Mouse (Mus musculus) liver, embryonic 14.5 days (tissue): ENCODE data around the gene Stum.

Source experiments
- CTCF ChIP-seq: IDR thresholded peaks from 2 replicates; pipeline ENCODE4 v1.5.1; 2016; ENCODE audit warnings: antibody characterized with exemption, low read depth, control low read depth
- EP300 ChIP-seq: IDR thresholded peaks from 2 replicates; pipeline ENCODE4 v1.6.1; 2016; ENCODE audit warnings: antibody characterized with exemption, low read depth

DNA sequence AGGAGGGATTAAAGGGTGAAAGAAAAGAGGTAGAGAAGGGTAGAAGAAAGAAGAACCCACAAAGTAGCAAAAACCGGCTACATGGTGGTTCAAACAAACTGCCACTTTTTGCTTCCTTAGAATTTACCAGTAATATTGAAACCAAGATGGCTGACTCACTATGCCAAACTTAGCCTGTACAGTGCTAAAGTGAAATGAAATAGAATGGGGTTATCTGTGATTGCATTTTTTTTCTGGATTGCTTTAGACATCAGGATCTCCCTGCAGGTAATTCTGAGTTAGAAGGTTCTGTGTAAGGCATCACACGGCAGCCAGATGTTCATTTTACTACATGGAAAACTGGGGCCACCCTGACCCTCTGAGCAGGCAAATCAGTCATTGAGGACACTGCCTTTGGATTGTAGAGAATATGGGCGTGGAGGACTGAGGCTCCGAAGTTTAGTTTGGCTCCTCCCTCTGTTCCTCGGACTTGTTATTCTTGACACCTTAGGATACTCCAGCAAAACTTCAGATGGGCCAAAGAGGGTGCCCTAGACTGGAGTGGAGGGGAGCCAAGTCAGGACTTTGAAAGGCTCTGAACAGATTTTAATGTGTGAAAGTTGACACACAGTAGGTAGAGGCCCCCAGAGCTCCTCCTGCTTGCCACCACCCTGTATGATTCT, 91.0 kb downstream of the Stum start:
- TF ChIP-seq CTCF (no peak), EP300 (no peak)
